Mouse (Mus musculus) embryonic facial prominence, embryonic 10.5 days (tissue): ENCODE results near the gene Izumo1. TPM values are rescaled to one million over a fixed set of nuclear protein-coding genes. Genes with fewer than 3 reads are reported as not detected.
A peak's percentile ranks its signal among the peaks of the same experiment; 100 is the strongest.

Experiments used
- DNase-seq: peaks from one replicate; pipeline ENCODE4 v3.0.0-alpha.2; 2017; ENCODE audit warnings: low spot score
- H3K27ac ChIP-seq: fragments of 300-500 bp; sonication (generic); replicated peaks from 2 replicates; pipeline ENCODE4 v1.5.1; 2016; ENCODE audit warnings: mild to moderate bottlenecking
- H3K27me3 ChIP-seq: fragments of 300-500 bp; sonication (generic); replicated peaks from 2 replicates; pipeline ENCODE4 v1.6.1; 2016; ENCODE audit warnings: low read depth, mild to moderate bottlenecking; ENCODE audit not compliant: poor library complexity, severe bottlenecking
- H3K36me3 ChIP-seq: fragments of 300-500 bp; sonication (generic); replicated peaks from 2 replicates; pipeline ENCODE4 v1.6.1; 2016; ENCODE audit warnings: mild to moderate bottlenecking, moderate library complexity
- H3K4me1 ChIP-seq: fragments of 300-500 bp; sonication (generic); 2 replicates; pipeline ENCODE4 v1.6.1; 2016
- H3K4me3 ChIP-seq: fragments of 300-500 bp; sonication (generic); 2 replicates; pipeline ENCODE4 v1.5.1; 2016; ENCODE audit warnings: mild to moderate bottlenecking, moderate library complexity
- H3K9me3 ChIP-seq: fragments of 300-500 bp; sonication (generic); 2 replicates; pipeline ENCODE4 v1.6.1; 2016; ENCODE audit warnings: mild to moderate bottlenecking
- WGBS: fragments of 180-500 bp; shearing (Covaris S2); methylation state at CpG from one replicate; pipeline ENCODE4 v1.1.7; 2016; 5-methylcytosine and 5-hydroxymethylcytosine counted together
- polyA plus RNA-seq: library from polyadenylated mRNA; unstranded; fragments of >200 nt; fragmentation: Nextera tagmentation; extraction: Ambion mirVana; gene quantifications from 2 replicates; pipeline ENCODE4 v1.2.1, GENCODE M21; 2016

The Izumo1 gene
- polyA plus RNA-seq, 1 experiment from 2014 or later: 0.07 TPM

DNA sequence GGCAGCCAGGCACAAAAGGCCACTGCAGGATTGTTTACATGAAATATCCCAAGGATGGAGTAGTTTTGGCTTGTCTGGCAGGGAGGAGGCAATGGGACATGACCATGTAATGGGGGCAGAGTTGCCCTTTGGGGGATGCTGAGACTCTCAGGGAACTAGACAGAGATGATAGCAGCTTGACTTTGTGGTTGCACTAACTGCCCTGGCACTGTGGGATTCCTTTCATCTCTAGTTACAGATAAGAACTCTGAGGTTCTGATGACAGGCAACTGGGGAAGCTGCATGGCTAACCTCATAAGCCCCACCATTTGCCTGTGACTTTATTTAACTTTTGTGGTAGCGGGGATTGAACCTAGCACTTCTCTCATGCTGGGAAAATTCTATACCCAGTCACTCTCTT is 25.5 kb upstream of the Izumo1 start:
- H3K27me3 ChIP-seq: no peaks in the 10 kb centered on the region

GRCm38 (mm10) chr7:45597013-45597412 is 24.6 kb upstream of the Izumo1 start:
- H3K27me3 ChIP-seq: no peaks in the 10 kb centered on the region
- peaks cover 10% of the 10 kb centered on the region for H3K4me1 ChIP-seq
- H3K27ac ChIP-seq: no peak overlapping the region
- WGBS: 85% methylated on average over 5 of the region's 5 CpGs
- DNase-seq: no peak
- H3K36me3 ChIP-seq: no peaks in the 10 kb centered on the region
- H3K9me3 ChIP-seq: no peaks in the 10 kb centered on the region
- H3K4me3 ChIP-seq: no peak overlapping the region

More for the DNA sequence above, 25.5 kb upstream of the Izumo1 start:
- no peak overlapping the region for H3K27ac ChIP-seq
- no peak for DNase-seq
- whole genome bisulfite sequencing: 87% methylated on average over 1 of the region's 1 CpGs
- no peaks in the 10 kb centered on the region for H3K36me3 ChIP-seq
- H3K9me3 ChIP-seq: no peaks in the 10 kb centered on the region
- peaks cover 10% of the 10 kb centered on the region for H3K4me1 ChIP-seq
- H3K4me3 ChIP-seq: no peak overlapping the region

DNA sequence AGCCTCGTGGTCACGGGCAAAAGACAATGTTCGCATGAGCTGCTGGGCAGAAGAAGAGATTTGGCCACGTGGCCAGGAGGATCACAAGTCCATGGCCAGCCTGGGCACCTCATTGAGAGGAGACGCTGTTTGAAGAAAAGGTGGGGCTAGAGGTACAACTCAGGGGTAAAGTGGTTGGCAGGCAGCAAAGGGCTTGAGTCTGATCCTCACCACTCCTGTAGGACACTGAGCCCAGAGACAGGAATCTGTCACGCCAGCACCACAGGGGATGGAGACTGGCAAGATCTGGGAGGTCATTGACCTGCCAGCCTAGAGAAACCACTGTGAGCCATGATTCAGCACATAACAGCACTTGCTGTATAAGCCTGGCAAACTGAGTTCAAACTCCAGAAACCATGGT is 24.1 kb upstream of the Izumo1 start:
- H3K4me1 ChIP-seq: peaks cover 10% of the 10 kb centered on the region
- H3K4me3 ChIP-seq: no peak overlapping the region
- H3K9me3 ChIP-seq: no peaks in the 10 kb centered on the region
- no peak overlapping the region for H3K27ac ChIP-seq
- H3K27me3 ChIP-seq: no peaks in the 10 kb centered on the region
- no peaks in the 10 kb centered on the region for H3K36me3 ChIP-seq
- no peak for DNase-seq
- WGBS: 93% methylated on average over 6 of the region's 6 CpGs

DNA sequence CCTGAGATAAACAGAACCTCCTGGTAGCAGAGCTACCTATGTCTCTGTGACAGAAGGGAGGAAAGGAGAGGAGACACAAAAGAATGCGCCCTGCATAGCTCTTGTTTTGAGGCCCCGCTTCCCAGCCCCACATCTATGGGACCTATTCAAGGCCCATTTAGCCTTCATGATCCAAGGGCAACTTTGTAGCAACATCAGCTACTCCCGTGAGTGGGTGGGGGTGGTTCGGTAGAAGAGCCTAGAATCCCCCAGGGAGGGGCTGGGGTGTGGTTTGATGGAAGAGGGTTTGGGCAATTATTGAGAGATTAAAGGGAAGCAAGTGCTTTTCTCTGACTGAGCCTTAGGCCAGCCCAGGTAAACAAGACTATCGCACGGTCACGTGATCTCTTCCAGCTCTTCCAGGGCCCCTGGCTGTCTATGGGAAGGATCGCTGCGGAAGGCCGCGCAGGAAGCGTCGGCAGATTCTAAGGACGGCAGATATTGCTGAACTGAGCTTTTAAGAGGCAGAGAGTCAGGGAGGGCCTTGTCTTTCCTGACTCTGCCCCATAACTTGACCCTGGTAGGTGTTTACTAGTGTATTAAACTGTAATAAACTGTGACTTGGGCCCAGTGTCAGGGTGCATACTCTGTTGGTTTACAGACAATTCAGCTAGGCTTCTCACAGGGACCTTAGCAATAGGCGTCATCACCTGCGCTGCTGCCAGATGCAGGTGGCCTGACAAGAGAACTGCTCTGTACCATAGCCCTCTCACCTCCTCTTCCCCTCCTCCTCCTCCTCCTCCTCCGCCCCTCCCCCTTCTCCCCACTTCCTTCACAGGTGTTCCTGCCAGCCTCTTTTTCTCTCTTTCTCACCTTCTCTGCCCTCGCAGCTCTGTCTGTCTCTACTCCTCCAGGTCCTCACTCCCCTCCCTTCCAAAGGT is 22.4 kb upstream of the Izumo1 start:
- 42% methylated on average over 18 of the region's 18 CpGs for WGBS
- Histone ChIP-seq H3K9me3 (no peaks in the 10 kb centered on the region), H3K4me3 (no peak overlapping the region), H3K4me1 (peaks cover 10% of the 10 kb centered on the region), H3K27ac (no peak overlapping the region), H3K27me3 (no peaks in the 10 kb centered on the region), H3K36me3 (no peaks in the 10 kb centered on the region)
- no peak for DNase-seq

- H3K36me3 ChIP-seq: no peaks in the 10 kb centered on the region
- WGBS: 83% methylated on average over 9 of the region's 9 CpGs
- no peaks in the 10 kb centered on the region for H3K27me3 ChIP-seq
- no peak overlapping the region for H3K4me3 ChIP-seq
- no peaks in the 10 kb centered on the region for H3K4me1 ChIP-seq
- H3K9me3 ChIP-seq: no peaks in the 10 kb centered on the region
- H3K27ac ChIP-seq: no peak overlapping the region
- DNase-seq: no peak
Measured at GRCm38 (mm10) chr7:45605704-45606289, 15.8 kb upstream of the Izumo1 start.

DNA sequence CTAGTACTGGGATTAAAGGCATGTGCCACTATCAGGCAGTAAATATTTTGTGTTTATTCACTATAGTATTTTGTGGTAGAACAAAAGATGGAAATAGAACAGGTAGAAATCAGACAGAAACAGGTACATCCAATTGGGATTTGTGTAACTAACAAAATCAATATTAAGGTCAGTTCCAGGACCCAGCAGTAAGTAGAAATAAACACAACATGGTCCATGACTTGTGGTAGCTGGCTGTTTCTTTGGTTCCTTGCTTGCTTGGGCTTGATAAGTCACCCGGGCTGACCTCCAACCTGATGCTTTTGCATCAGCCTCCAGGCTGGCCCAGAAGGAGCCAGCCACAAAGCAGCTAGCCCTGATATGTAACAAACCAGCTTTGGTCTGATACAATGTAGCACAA is 12.1 kb upstream of the Izumo1 start:
- Histone ChIP-seq H3K4me3 (no peak overlapping the region), H3K27me3 (peaks cover 5% of the 10 kb centered on the region; the same call in 1 of the 2 replicates), H3K36me3 (no peaks in the 10 kb centered on the region), H3K9me3 (no peaks in the 10 kb centered on the region), H3K4me1 (no peaks in the 10 kb centered on the region), H3K27ac (no peak overlapping the region)
- DNase-seq: no peak
- WGBS: 83% methylated on average over 1 of the region's 1 CpGs

DNA sequence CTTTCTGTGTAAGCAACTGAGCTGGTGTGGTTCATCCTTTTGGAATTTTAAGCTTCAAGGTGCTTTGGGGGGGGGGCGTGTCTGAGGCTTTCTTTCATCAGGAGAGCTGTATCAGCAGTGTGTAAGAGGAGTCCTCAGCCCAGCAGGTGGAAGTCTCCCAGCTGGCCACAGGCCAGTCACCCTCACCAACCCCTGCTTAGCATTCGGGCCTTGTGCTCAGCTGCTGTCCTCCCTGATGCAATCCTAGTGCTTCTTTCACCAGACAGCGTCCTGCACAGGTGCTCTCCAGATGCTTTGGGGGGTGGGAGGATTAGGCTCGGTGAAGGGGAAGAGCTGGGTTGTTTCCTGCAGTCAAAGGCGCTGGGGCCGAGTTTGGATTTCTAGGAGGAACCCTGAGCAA is 5.3 kb upstream of the Izumo1 start:
- H3K27me3 ChIP-seq: peaks cover 66% of the 10 kb centered on the region
- H3K27ac ChIP-seq: no peak overlapping the region
- 13% methylated on average over 6 of the region's 6 CpGs for WGBS
- peaks cover 21% of the 10 kb centered on the region for H3K4me1 ChIP-seq
- DNase-seq: no peak
- H3K36me3 ChIP-seq: no peaks in the 10 kb centered on the region
- H3K4me3 ChIP-seq: no peak overlapping the region
- no peaks in the 10 kb centered on the region for H3K9me3 ChIP-seq

- peaks cover 66% of the 10 kb centered on the region for H3K27me3 ChIP-seq
- peak; percentile 54 for DNase-seq
- H3K4me1 ChIP-seq: peaks cover 21% of the 10 kb centered on the region
- no peaks in the 10 kb centered on the region for H3K9me3 ChIP-seq
- H3K36me3 ChIP-seq: no peaks in the 10 kb centered on the region
- 6% methylated on average over 31 of the region's 31 CpGs for WGBS
- H3K4me3 ChIP-seq: peak within 1 kb of the TSS; percentile 45
- 0 out of 2 replicates have a peak within 1 kb of the TSS, but pooled peaks have one; percentile 44 for H3K27ac ChIP-seq
Measured at GRCm38 (mm10) chr7:45617042-45617695, 4.4 kb upstream of the Izumo1 start, which contains the start of gene Fut1. TSS of gene Fut1 (plus strand) at chr7:45617289.

- no peaks in the 10 kb centered on the region for H3K36me3 ChIP-seq
- no peak for DNase-seq
- H3K4me3 ChIP-seq: no peak overlapping the region
- WGBS: 83% methylated on average over 5 of the region's 5 CpGs
- H3K27me3 ChIP-seq: peaks cover 66% of the 10 kb centered on the region
- no peaks in the 10 kb centered on the region for H3K9me3 ChIP-seq
- peaks cover 21% of the 10 kb centered on the region for H3K4me1 ChIP-seq
- no peak overlapping the region for H3K27ac ChIP-seq
Measured at GRCm38 (mm10) chr7:45618316-45618715, 3.3 kb upstream of the Izumo1 start.

- H3K4me1 ChIP-seq: peaks cover 21% of the 10 kb centered on the region
- no peaks in the 10 kb centered on the region for H3K36me3 ChIP-seq
- no peak overlapping the region for H3K27ac ChIP-seq
- DNase-seq: no peak
- 87% methylated on average over 5 of the region's 5 CpGs for WGBS
- H3K4me3 ChIP-seq: no peak overlapping the region
- peaks cover 62% of the 10 kb centered on the region for H3K27me3 ChIP-seq
- no peaks in the 10 kb centered on the region for H3K9me3 ChIP-seq
Measured at GRCm38 (mm10) chr7:45619592-45619991, 2.0 kb upstream of the Izumo1 start.

DNA sequence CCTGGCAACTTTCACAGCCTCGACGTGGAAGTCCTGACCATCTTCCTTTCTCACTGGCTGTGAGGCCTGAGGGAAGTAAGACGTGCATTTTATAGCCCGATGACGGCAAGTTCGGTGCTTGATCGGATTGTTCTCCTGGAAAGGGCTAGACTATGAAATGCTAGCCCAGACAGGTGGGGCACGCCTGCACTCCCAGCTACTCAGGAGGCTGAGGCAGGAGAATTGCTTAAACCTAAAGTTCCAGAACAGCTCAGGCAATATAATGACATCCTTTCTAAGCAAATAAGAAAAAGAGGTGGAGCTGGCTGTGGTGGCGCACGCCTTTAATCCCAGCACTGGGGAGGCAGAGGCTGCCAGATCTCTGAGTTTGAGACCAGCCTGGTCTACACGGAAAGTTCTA is 1.9 kb downstream of the Izumo1 start:
- Histone ChIP-seq H3K27me3 (peaks cover 61% of the 10 kb centered on the region), H3K36me3 (no peaks in the 10 kb centered on the region), H3K27ac (no peak overlapping the region), H3K4me1 (peaks cover 5% of the 10 kb centered on the region), H3K4me3 (no peak overlapping the region), H3K9me3 (no peaks in the 10 kb centered on the region)
- 94% methylated on average over 11 of the region's 11 CpGs for whole genome bisulfite sequencing
- DNase-seq: no peak

GRCm38 (mm10) chr7:45624718-45625117 is 3.1 kb downstream of the Izumo1 start:
- no peak overlapping the region for H3K4me3 ChIP-seq
- DNase-seq: no peak
- H3K9me3 ChIP-seq: no peaks in the 10 kb centered on the region
- H3K27me3 ChIP-seq: peaks cover 61% of the 10 kb centered on the region
- no peaks in the 10 kb centered on the region for H3K36me3 ChIP-seq
- H3K4me1 ChIP-seq: peaks cover 11% of the 10 kb centered on the region
- 85% methylated on average over 3 of the region's 3 CpGs for WGBS
- no peak overlapping the region for H3K27ac ChIP-seq
